ENCODE assay signal across 10 mouse cellular contexts in genomic region chr11:116332232-116332982, GRCm38 (mm10). TPM values are rescaled to one million over a fixed set of nuclear protein-coding genes. Genes with fewer than 3 reads are reported as not detected.
A peak's percentile ranks its signal among the peaks of the same experiment; 100 is the strongest.
DNase-seq lines count a peak whose midpoint lies in the region; ATAC-seq and TF ChIP-seq lines count a peak whose summit lies in the region.
"Had no signal": no experiment of that assay in that cellular context is flagged by ENCODE, and none has a peak within 500 bp of the region (broad histone marks: within the 10 kb centered on the region; RNA-seq: fewer than 3 reads in every experiment).

No protein-coding gene starts in this region.

- H3K36me3 ChIP-seq in neural tube, embryonic 11.5 days (ENCODE audit: control insufficient read depth, insufficient read depth, low read length), result no peaks in the 10 kb centered on the region

- no peaks in the 10 kb centered on the region for H3K9me3 ChIP-seq in neural tube, embryonic 11.5 days (ENCODE audit: control insufficient read depth, low read length)

- H3K4me2 ChIP-seq in neural tube, embryonic 11.5 days (ENCODE audit: low read depth), result peak overlapping the region; percentile 16; the same call in 1 of the 2 replicates
- H3K4me2 ChIP-seq: lung, embryonic 14.5 days had no signal

- DNase-seq in layer of hippocampus, adult 2 months (ENCODE audit: low spot score in 2 of 2), result peak; percentile 50 to 58
- no peak for DNase-seq in layer of hippocampus, adult 9-10 months (ENCODE audit: low spot score)
- DNase-seq in embryo, embryonic 9.5 days (ENCODE audit: extremely low spot score), result peak; percentile 52
- DNase-seq in kidney, postnatal 10 days, result peak; percentile 67
- peak; percentile 69 for DNase-seq in neural tube, embryonic 11.5 days (ENCODE audit: low spot score)
- DNase-seq in thymus, postnatal 14 days, result no peak
- DNase-seq: lung, embryonic 14.5 days had no signal

- peaks cover 57% of the 10 kb centered on the region for H3K4me1 ChIP-seq in neural tube, embryonic 11.5 days (ENCODE audit: control insufficient read depth, insufficient read depth, low read length)

- TF ChIP-seq CTCF in layer of hippocampus, adult 2 months (conservative IDR thresholded peaks at IDR 0.05), result no peak

- peak overlapping the region; percentile 35; the same call in 1 of the 2 replicates for H3K9ac ChIP-seq in neural tube, embryonic 11.5 days (ENCODE audit: low read length)
- H3K9ac ChIP-seq: lung, embryonic 14.5 days had no signal

- peak; percentile 64 for ATAC-seq in neural tube, embryonic 11.5 days (ENCODE audit: insufficient read depth, low FRiP score, low TSS enrichment)
- no peak for ATAC-seq in inflammation-experienced regulatory T-cells, adult 6 months
- ATAC-seq in megakaryocyte-erythroid progenitor cell, adult 5-6 weeks (replicated peaks; ENCODE audit: low FRiP score, low TSS enrichment, poor library complexity, severe bottlenecking), result no peak

- no peak overlapping the region for H3K4me3 ChIP-seq in layer of hippocampus, adult 2 months
- no peak overlapping the region for H3K4me3 ChIP-seq in neural tube, embryonic 11.5 days (ENCODE audit: low read depth, low read length)

- 34% methylated on average over 19 of the region's 19 CpGs for WGBS in neural tube, embryonic 11.5 days

- peaks cover 20% of the 10 kb centered on the region for H3K27me3 ChIP-seq in neural tube, embryonic 11.5 days (ENCODE audit: control insufficient read depth, insufficient read depth, low read length)

- H3K27ac ChIP-seq in layer of hippocampus, adult 2 months, result peak overlapping the region; percentile 77
- peak overlapping the region; percentile 56 for H3K27ac ChIP-seq in neural tube, embryonic 11.5 days (ENCODE audit: low read depth, low read length)

RNA-seq across cellular contexts. Expression of gene Foxj1, which starts 2.8 kb away (rescaled TPM):
- 1 to 10 TPM; 4.3 to 5.9 TPM for total RNA-seq in layer of hippocampus, adult 2 months (2021)
- 2.5 and 3.1 TPM in 2 replicates for polyA plus RNA-seq in neural tube, embryonic 11.5 days (2014; fragmentation: Nextera tagmentation; extraction: Ambion mirVana)
- polyA plus RNA-seq in inflammation-experienced regulatory T-cells, adult 6 months (2017; shearing (Covaris generic)), result not detected
- total RNA-seq in megakaryocyte-erythroid progenitor cell, adult 5-6 weeks (2014; fragmentation: Nextera tagmentation), result 0.26 TPM in 1 of 2 replicates, not detected in the other
- not detected in 2 replicates for total RNA-seq in megakaryocyte-erythroid progenitor cell, adult 5-6 weeks (2017)

RNA-seq across cellular contexts. Expression of gene Exoc7, which starts 25.4 kb away (rescaled TPM):
- 10 to 100 TPM; 83.2 to 94.8 TPM for total RNA-seq in layer of hippocampus, adult 2 months (2021)
- 74.3 and 75.5 TPM in 2 replicates for polyA plus RNA-seq in neural tube, embryonic 11.5 days (2014; fragmentation: Nextera tagmentation; extraction: Ambion mirVana)
- polyA plus RNA-seq in inflammation-experienced regulatory T-cells, adult 6 months (2017; shearing (Covaris generic)), result 10 to 100 TPM; 70.3 to 96.0 (median 70.6) TPM
- total RNA-seq in megakaryocyte-erythroid progenitor cell, adult 5-6 weeks (2014; fragmentation: Nextera tagmentation), result 52.5 and 57.0 TPM in 2 replicates
- total RNA-seq in megakaryocyte-erythroid progenitor cell, adult 5-6 weeks (2017), result 17.3 and 25.5 TPM in 2 replicates

RNA-seq across cellular contexts. Expression of gene Galr2, which starts 51.7 kb away (rescaled TPM):
- total RNA-seq in layer of hippocampus, adult 2 months (2021), result not detected
- 0.49 and 0.70 TPM in 2 replicates for polyA plus RNA-seq in neural tube, embryonic 11.5 days (2014; fragmentation: Nextera tagmentation; extraction: Ambion mirVana)
- not detected for polyA plus RNA-seq in inflammation-experienced regulatory T-cells, adult 6 months (2017; shearing (Covaris generic))
- not detected in 2 replicates for total RNA-seq in megakaryocyte-erythroid progenitor cell, adult 5-6 weeks (2014; fragmentation: Nextera tagmentation)
- total RNA-seq in megakaryocyte-erythroid progenitor cell, adult 5-6 weeks (2017), result not detected in 2 replicates
- polyA plus RNA-seq: frontal cortex, adult 2 months; lung, embryonic 14.5 days had no signal

RNA-seq across cellular contexts. Expression of gene Srp68, which starts 58.4 kb away (rescaled TPM):
- total RNA-seq in layer of hippocampus, adult 2 months (2021), result 10 to 100 TPM; 63.7 to 64.1 TPM
- polyA plus RNA-seq in neural tube, embryonic 11.5 days (2014; fragmentation: Nextera tagmentation; extraction: Ambion mirVana), result 83.5 and 87.4 TPM in 2 replicates
- polyA plus RNA-seq in inflammation-experienced regulatory T-cells, adult 6 months (2017; shearing (Covaris generic)), result 10 to 100 TPM; 40.4 to 44.2 (median 42.3) TPM
- total RNA-seq in megakaryocyte-erythroid progenitor cell, adult 5-6 weeks (2014; fragmentation: Nextera tagmentation), result 68.2 and 80.6 TPM in 2 replicates
- total RNA-seq in megakaryocyte-erythroid progenitor cell, adult 5-6 weeks (2017), result 43.9 and 64.9 TPM in 2 replicates

Comparison
In these comparisons a context has a peak if more than half of its experiments do, and no peak if none do; other contexts are left out.
1. DNase-seq: peak in layer of hippocampus, adult 2 months (2 of 2), embryo, embryonic 9.5 days (single experiment), kidney, postnatal 10 days (single experiment) and neural tube, embryonic 11.5 days (single experiment); none in layer of hippocampus, adult 9-10 months (single experiment) and thymus, postnatal 14 days (single experiment).
2. RNA of gene Foxj1, which starts 2.8 kb away (total RNA-seq): 4.3 to 5.9 TPM in layer of hippocampus, adult 2 months; 0.26 TPM in megakaryocyte-erythroid progenitor cell, adult 5-6 weeks; every median in the first group is over 4 times any median in the second.